Mouse (Mus musculus): ENCODE data around the gene Gpx3.
"Not testable (repeated sequence)": the region's sequence is repeated elsewhere in the genome, so short reads cannot be mapped to it uniquely, and the experiment has no call there.

The Gpx3 gene

DNA sequence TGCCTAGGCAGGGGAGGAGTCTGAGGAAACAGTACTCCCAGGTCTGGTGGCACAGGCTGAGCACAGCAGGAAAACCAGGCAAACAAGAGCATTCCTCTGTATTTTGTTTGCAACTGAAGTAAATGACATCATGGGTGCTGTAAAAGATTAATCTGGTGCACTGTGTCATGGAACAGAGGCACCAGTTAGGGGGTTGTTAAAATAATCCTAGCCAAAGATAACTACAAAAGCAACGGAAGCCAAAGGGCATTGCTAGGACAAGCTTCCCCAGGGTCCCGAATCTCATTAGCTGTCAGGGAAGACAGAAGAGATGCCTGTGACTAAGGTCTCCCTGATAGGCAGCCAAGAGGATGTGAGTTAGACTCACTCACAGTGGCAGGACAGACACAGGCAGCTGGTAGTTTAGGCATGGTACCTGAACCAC is 21.2 kb upstream of the Gpx3 start:
- DNase-seq: no peak

DNA sequence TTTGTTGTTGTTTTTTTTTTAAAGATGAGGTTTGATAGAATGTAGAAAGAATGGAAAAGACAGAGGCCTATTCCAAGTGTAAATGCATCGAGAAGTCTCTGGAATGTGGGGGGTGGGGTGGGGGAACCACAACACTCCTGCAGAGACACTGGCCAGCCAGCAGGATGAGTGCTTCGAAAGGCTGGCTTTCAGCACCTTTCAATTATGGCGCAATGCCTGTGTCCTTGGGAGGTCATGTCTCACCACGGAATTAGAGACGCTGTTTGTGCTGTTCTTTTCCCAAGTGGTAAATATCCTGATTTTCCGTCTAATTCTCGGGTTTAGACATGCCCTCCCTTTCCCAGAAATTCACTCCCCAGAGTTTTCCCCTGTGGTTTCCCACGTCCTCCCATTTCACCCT is 19.6 kb upstream of the Gpx3 start:
- no peak for DNase-seq

DNA sequence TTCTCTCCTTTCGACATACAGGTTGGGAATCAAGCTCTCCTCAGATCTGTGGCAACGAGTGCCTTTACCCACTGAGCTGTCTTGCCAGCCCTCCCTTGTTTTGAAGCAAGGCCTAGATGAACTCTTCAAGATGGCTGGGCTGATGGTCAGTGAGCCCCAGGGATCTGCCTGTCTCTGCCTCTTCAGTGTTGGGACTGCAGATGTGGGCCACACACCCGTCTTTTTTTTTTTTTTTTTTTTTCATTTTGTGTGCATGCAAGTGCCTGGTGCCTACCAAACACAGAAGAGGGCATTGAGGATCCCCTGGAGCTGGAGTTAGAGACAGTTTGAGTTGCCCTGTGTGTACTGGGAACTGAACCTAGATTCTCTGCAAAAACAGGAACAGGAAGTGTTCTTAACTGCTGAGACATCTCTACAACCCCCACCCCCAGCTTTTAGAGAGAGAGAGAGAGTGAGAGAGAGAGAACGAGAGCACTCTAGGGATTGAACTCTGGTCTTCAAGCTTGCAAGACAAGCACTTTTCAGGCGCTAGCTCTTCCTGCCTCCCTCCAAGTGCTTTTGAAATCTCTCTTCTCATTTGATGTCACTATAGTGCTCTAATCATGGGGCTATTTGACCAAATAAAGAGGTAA is 17.9 kb upstream of the Gpx3 start:
- DNase-seq: no peak

DNA sequence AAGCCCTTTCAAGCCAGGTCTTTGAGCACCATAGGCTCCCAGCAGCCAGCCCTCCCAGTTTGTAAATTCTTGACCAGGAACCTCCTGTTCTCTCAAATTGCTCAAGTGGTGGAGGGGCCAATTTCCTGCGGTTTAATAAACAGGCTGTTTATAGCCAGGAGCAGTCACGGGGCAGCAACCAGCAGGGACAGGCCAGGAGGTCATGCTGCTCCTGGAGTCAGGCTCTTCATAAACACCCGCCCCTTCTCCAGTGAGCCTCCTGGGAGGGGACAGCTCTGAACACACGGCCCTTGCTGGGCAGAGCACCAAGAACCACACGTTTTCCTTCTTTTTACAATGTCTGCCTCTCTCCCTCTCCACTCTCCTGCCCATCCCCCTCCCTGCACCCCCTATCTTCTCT is 17.3 kb upstream of the Gpx3 start:
- DNase-seq: no peak

DNA sequence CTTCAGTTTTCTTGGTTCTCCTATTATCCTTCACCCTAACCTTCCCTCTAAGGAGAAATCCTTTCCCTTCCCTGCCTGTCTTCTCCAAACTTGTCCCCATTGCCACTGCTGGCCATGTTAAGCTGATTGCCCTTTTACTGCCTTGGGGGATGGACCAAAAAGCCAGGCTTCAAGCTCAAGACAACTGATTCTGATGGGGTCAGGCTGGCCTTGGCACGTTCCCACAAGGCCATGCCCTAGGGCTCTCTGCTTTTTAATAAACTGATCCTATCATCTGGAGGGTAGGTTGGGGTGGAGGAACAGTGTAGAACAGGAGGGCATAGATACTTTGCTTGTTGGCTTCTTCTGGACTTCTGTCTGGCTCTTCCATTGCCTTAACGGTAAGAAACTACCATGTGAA is 16.8 kb upstream of the Gpx3 start:
- DNase-seq: no peak

DNA sequence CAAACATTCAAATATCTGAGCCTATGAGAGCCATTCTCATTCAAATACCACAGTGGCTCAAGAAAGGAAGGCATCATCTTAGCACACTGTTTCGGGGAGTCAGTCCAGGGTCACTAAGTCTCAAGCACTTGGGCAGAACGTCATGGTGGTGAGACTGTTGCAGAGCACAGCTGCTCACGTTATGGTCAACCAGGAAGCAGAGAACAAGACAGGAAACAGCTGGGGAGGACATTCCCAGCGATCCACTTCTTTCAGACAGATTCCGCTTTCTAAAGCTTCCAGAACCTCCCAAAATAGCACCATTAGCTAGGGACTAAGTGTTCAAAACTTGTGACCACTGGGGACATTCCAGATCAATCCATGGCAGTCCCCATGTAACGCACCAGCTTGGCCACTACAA is 14.3 kb upstream of the Gpx3 start:
- DNase-seq: no peak

DNA sequence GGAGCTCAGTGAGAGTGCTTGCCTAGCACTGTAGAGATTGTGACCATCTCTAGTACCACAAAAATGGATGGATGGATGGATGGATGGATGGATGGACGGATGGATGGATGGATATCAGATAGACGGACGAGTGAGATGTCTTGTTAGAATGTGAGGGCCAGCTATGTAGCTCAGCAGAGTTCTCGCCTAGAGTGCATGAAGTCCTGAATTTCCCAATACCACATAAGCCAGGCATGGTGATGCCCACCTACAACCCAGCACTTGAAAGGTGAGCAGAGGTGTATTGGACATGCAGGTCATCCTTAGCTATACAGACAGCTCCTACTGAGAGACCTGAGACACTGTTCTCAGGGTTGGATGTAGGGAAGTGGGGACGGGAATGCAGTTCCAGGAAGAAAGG is 10.9 kb upstream of the Gpx3 start:
- no peak for DNase-seq

DNA sequence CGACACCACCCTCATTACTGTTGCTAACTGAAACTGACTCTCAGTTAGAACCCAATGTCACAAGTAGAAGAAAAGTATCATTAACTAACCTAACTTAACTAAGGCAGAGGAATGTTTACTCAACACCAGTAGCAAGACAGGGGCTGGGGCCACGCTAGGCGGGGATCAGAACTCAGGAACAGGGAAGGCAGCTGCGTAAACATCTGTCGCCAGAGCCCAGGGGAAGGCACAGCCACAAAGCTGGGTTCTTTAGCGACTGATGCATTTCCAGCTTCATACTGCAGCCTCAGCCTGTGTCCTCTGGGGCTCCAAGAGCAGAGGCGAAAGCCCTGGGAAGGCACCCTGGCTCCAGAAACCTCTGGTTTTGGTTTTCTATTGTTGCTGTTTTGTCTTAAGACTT is 10.2 kb upstream of the Gpx3 start:
- DNase-seq: no peak

DNA sequence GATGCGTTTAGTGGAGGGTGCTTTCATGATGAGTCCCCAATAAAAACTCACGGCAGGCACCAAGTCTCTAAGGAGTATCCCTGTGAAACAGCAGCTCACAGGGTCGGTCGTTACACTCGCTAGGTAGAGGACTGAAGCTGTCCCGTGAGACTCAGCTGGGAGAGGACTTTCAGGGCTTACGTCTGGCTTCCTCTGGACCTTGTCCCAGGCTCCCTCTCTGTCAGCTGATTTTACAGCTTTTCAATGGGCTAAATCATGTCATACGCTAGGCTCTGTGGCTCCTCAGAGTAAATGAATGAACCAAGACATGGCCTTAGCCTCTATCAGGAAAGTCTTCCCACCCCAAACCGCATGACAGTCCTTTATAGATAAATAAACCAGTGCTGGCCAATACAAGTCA is 7.7 kb upstream of the Gpx3 start:
- DNase-seq: no peak

DNA sequence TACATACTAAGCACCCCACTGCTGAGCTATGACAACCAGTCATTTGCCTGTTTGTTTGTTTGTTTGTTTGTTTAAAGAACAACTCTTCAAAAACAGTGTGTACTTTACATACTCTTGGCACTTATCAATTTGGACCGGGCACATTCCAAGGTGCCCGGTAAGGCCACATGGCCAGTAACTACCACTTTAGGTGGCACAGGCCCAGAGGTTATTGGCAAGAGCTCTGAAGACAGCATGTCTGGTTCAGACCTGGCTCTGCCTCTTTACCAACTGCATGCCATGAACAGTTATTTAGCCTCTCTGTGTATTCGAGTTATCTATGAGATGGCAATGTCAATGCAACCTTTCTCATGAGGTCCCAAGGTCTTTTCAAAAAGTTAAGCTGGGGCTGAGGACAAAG is 5.6 kb upstream of the Gpx3 start:
- DNase-seq: not testable (repeated sequence)

DNA sequence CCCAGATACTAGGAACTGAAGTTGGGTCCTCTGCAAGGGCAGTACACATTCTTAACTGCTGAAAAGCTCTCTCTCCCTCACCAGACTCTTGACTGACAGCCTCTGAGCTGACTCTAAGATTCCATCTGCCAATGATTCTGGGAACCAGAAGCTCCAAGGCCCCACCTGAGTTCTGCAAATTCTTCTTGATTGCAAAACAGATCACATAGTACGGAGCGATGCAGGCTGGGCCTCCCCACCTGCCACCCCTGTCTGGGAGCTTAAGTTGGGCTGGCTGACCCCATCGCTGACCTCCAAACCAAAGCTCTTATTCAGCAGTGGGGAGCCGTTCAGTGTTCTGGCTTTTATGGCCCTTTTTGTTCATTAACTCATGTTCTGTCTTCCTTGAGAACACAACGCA is 4.8 kb upstream of the Gpx3 start:
- DNase-seq: no peak

DNA sequence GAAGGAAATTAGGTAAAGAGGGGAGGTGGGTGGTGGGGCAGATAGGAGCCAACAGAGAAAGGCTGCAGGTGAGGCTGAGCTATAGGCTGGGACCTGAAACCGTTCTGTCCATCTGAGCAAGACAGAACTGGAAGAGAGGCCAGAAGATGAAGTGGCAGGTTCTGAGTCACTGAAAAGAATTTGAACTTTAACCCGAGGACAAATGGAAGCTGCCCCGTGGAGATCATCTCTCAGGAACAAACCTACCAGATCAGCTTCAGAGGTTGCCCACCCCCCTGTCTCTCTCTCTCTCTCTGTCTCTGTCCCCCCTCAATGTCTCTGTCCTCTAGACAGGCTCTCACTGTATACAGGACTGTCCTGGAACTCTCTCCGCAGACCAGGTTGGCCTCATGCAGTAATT is 2.6 kb upstream of the Gpx3 start:
- DNase-seq: no peak

DNA sequence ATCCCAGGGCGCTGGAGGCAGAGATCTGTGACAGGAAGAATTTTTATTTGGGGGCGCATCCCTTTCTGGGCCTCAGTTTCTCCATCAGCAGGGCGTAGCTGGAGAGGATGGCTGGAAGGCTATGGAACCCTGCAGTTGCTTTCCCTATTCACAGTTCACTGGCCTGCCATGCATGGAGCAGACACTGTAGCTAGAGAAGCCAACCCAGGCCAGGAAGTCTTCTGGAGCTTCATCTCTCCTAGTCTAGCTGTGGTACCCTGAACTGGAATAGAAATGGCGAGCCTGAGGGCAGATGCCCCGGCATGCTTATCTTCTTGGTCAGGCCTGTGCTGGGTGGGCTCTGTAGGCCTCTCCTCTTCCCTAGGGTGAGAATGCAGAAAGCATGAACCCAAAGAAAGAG is 1.1 kb downstream of the Gpx3 start:
- no peak for DNase-seq

DNA sequence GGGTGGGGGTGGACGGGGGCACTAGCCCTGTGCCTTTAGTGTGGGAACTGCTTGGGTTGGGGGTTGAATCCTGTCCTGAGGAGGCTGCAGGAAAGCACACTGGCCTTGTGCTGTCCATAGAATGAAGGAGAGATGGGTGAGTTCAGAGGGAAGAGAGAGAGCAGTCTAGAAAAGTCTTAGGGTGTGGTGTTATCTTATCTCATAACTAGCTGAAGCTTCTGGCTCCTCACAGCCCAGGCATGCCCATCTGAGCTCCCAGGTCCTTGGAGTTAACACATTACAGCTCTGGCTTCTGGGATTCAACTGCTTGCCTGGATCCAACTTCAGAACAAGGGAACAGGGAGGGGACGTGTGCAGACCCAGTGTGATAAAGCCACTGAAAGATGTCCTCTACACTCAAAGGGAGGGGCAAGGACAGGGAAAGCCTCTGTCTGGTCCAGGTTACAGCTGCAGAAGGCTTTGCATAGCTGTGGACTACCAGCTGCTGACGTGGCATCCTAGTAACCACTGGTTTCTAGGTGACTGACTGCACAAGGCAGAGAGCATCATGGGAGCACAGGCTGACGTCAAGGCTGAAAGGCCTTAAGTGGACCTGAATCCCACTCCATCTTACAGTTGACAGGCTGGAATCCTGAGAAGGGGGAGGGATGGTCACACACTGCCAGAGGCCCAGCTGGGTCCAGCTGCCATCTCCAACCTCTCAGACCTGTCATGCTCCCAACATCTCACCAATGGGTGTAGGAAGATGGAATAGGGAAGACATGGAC is 1.9 kb downstream of the Gpx3 start:
- DNase-seq: no peak

DNA sequence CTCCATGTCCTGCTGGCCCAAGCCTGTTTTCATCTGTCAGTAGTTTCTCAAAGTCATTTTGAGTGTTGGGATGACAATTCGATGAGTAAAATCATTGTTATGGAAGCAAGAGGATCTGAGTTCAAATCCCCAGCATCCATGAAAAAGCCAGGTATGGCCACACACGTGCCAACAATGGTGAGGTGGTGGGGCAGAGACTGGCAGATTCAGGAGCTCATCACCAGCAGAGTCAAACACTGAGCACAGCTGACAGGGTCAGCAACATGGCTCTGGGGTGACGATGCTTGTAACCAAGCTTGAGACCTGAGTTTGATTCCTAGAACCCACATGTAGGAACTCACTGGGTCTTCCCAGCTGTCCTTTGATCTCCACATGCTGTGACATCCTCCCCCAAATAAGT is 2.8 kb downstream of the Gpx3 start:
- DNase-seq: no peak

DNA sequence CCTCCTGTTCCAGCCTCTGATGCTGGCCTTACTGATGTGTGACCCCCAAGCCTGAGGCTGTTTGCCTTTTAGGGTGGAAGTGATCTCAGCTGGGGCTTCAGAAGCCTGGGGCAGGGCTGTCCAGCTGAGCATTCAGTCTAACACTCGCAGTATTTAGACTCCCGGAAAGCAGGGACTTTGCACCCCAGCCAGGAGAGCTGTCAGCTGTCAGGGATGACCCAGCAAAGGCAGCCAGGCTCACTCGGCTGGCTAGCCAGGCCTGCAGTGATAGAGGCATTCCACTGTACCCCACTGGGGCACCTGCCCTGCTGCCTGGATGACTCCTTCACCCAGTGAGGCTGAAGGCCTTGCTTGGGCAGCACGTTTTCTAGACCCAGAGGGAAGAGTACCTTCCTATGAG is 3.7 kb downstream of the Gpx3 start:
- no peak for DNase-seq

DNA sequence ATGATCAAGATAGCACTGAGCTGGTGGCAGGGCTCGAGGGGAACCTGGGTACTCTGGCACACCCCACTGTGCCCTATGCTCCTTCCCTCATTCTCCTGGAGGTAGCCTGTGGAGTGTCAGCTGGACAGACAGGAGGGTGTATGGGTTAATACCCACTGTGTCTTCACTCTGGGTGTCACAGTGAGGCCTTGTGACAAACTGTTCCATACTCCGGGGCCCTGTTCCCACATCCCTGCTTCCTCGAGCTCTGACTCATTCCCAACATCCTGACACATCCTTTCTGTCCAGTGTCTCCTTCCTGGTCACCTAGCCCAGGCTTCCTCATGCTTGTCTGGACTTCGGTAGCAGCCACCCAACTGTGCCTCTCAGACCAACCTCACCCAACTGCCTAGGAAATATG is 4.2 kb downstream of the Gpx3 start:
- no peak for DNase-seq

DNA sequence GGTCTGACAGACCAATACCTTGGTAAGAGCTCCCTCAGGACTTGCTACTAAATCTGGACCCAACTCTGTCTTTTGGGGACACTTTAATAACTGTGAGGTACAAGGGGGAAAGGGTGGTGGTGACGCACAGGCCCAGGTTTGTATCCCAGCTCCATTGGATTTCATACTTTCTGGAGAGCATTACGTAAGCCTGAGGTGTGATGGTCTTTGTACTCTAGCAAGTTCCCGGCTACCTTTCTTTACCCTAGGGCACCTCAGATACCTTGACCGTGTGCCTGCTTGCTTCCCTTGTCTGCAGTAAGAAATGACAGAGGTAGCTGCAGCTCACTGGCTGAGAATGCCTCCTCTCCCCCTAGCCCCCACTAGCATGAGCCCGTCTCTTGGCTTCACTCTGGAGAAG is 5.0 kb downstream of the Gpx3 start:
- no peak for DNase-seq

DNA sequence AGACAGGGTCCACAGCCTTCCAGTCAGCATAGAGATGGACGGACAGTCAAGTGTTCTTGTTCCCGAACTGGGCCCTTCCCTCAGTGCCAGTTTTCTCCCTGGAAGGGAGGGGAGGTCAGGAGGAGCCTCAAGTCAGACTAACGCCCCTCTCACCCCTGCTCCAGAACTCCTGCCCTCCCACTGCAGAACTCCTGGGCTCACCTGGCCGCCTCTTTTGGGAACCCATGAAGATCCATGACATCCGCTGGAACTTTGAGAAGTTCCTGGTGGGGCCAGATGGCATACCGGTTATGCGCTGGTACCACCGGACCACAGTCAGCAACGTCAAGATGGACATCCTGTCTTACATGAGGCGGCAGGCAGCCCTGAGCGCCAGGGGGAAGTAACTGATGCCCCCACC is 7.0 kb downstream of the Gpx3 start:
- DNase-seq: no peak

DNA sequence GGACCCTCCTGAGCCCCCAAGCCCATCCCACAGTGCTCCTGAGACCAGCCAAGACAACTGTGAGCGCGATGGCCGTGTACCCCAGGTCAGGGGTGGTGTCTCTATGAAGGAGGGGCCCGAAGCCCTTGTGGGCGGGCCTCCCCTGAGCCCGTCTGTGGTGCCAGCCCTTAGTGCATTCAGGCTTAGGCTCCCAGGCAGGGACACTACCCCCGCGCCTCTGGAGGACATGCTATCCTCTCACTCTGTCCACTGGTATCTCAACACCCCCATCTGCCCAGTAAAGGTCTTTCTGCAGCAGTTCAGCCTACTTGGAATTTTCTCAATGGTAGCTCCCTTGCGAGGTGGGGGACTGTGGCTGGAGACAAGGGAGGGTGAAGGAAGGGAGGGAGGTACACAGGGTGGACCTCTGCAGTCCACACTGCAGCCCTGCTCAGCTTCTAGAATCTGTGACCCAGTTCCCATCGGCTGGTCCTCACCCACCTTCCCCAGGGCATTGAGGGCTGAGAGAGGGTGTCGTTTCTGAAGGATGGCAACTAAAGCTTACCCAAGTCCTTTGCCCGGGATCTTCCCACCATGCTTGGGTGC is 7.9 kb downstream of the Gpx3 start:
- DNase-seq: no peak

DNA sequence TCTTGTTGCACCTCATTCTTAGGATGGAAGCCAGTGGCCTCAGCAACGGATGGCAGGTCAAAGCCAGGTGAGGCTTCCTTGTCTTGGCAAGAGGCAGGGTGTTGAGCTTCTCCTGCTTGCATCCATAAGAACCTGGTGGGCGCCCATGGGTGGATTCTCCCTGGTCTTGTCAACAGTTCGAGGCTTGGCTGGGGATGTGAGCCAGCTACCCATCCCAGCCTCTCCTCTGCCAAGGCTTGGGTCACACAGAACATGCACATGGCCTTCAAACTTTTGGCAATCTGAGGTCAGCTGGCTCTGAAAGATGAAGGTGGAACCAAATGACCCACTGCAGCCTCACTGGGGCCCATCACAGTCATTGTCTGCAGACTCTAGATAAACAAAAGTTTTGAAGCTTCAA is 8.9 kb downstream of the Gpx3 start:
- DNase-seq: no peak

DNA sequence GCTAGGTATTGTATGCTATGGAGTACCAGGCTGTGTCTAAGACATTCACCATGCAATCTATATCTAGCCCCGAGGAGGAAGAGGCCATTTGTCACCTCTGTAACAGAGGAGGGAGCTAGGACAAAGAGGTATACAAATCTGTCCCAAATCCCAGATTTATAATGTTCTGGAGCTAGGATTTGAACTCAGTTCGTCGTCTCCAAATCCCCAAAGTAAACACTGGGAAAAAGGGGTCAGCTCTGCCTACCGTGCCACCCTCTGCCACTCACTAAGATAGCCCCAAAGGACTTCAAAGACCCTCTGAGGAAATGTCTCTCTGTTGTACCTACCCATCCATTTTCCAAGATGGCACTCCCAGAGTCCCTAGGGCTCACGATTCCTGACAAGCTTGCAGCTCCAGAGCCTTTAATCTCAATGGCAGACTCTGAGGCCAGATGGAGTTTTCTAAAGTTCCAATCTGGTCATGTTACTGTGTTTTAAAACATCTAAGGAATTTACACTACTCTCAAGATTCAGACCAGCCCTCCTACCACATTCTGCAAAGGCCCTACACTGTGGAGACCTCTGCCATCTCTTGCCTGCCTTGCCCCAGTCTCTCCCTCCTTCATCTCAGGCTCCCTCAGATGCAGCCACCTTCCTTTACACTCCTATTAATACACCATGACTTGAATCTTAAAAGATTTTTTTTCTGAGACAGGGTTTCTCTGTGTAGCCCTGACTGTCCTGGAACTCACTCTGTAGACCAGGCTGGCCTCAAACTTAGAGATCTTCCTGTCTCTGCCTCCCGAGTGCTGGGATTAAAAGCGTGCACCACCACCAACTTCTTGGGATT is 9.6 kb downstream of the Gpx3 start:
- DNase-seq: no peak

DNA sequence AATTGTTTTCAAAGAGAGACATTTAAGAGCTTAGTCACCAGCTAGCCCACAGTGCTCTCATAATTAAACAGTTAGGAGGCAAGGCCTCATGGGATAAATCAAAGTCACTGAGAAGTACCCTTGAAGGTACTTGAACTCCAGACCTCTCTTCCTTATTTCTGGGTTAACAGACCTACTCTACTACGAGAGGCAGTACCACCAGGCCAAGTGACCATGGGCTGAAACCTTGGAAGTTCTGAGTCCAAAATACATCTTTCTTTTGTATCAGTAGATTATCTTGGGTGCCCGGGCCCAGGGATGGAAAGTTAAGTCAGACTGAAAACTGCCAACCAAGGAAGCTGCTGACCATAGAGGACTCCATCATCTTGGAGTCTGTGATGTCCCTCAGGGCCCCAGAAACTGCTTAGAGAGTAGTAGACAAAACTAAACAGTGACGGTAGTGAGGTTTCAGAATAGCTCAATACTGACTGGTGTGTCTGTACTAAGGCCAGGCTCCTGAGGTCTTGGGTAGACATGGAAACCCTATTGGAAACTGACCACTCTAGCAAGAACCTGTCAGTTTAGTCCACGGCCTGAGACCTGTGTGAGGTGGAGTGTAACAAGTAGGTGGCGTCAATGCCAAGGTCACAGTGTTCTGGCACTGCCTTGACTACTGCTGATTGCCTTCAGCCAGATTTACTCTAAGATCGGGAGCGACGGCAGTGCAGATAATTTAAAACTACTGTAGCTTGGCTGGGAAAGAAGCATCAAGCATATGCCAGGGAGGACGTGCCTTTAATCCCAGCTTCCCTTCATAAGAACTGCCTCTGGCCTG is 10.5 kb downstream of the Gpx3 start:
- DNase-seq: no peak
